Mouse (Mus musculus) intestine, embryonic 15.5 days (tissue): ENCODE measurements around the gene Eps8l3. TPM values are rescaled to one million over a fixed set of nuclear protein-coding genes. Genes with fewer than 3 reads are reported as not detected.

Experiments
- ATAC-seq: fragments of 200-750 bp; cut with Nextera tagmentation; 2 replicates; pipeline ENCODE4 v1.8.0; 2017; ENCODE audit warnings: moderate TSS enrichment, moderate library complexity
- H3K27ac ChIP-seq: fragments of 300-500 bp; sonication (generic); 2 replicates; pipeline ENCODE4 v1.5.1; 2015; ENCODE audit warnings: mild to moderate bottlenecking, inconsistent platforms
- H3K27me3 ChIP-seq: fragments of 300-500 bp; sonication (generic); replicated peaks from 2 replicates; pipeline ENCODE4 v1.6.1; 2015; ENCODE audit warnings: inconsistent platforms
- H3K36me3 ChIP-seq: fragments of 300-500 bp; sonication (generic); 2 replicates; pipeline ENCODE4 v1.6.1; 2015; ENCODE audit warnings: inconsistent platforms
- H3K4me1 ChIP-seq: fragments of 300-500 bp; sonication (generic); replicated peaks from 2 replicates; pipeline ENCODE4 v1.6.1; 2015; ENCODE audit warnings: inconsistent platforms
- H3K4me2 ChIP-seq: fragments of 300-500 bp; sonication (generic); replicated peaks from 2 replicates; pipeline ENCODE4 v1.6.1; 2015; ENCODE audit warnings: mild to moderate bottlenecking, inconsistent platforms
- H3K4me3 ChIP-seq: fragments of 300-500 bp; sonication (generic); replicated peaks from 2 replicates; pipeline ENCODE4 v1.5.1; 2015; ENCODE audit warnings: inconsistent platforms
- H3K9ac ChIP-seq: fragments of 300-500 bp; sonication (generic); 2 replicates; pipeline ENCODE4 v1.6.1; 2015; ENCODE audit warnings: inconsistent platforms
- H3K9me3 ChIP-seq: fragments of 300-500 bp; sonication (generic); 2 replicates; pipeline ENCODE4 v1.6.1; 2016; ENCODE audit warnings: inconsistent platforms
- whole genome bisulfite sequencing: fragments of 180-500 bp; shearing (Covaris S2); methylation state at CpG from one replicate; pipeline ENCODE4 v1.1.7; 2015; 5-methylcytosine and 5-hydroxymethylcytosine counted together
- polyA plus RNA-seq: library from polyadenylated mRNA; unstranded; fragments of >200 nt; fragmentation: Nextera tagmentation; extraction: Ambion mirVana; gene quantifications from 2 replicates; pipeline ENCODE4 v1.2.1, GENCODE M21; 2015

Gene Eps8l3
- polyA plus RNA-seq, 1 experiment from 2014 or later, result 164 TPM

DNA sequence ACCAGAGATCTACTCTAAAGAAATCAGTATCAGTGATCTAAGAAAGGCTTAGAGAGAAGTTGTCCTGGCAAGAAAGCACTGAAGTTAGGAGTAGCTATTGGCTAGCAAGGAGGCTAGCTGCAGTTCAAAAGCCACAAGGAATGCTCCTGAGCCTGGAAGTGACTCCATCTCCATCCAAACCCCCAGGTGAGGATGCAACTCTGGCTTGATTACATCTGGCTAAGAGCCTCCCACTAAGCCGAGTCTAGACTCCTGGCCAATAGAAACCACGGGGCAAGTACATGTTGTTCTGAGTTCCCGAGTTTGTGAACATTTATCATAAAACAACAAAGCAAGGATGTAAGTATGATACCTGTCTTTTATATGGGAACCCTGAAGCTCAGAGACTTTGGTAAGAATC, 33.6 kb upstream of the Eps8l3 start:
- WGBS, result 91% methylated on average over 3 of the region's 3 CpGs
- H3K4me1 ChIP-seq, result no peaks in the 10 kb centered on the region

DNA sequence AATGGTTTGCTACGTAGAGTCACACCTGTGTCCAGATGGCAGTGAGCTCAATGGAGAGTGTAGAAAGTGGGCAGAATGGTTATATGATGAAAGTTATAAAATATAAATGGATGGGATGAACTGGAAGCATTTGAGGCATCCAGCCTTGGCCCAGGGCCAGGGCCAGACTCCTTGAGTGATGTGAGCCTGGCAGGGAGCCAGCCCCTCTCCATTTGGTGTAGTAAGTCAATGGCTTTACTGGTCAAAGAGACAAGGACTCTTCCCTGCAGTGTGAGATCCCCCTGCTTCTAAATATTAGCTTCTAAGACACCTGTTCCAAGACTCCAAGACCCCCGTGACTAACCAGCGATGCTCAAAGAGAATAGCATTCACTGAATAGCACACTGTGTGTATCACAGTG, 33.0 kb upstream of the Eps8l3 start:
- H3K9ac ChIP-seq, result no peak overlapping the region
- no peak overlapping the region for H3K4me3 ChIP-seq
- no peak overlapping the region for H3K27ac ChIP-seq
- H3K4me2 ChIP-seq, result no peak overlapping the region
- WGBS, result 69% methylated on average over 3 of the region's 3 CpGs
- H3K4me1 ChIP-seq, result no peaks in the 10 kb centered on the region
- ATAC-seq, result no peak
- H3K27me3 ChIP-seq, result no peaks in the 10 kb centered on the region
- no peaks in the 10 kb centered on the region for H3K9me3 ChIP-seq
- no peaks in the 10 kb centered on the region for H3K36me3 ChIP-seq

More for the DNA sequence above, 33.6 kb upstream of the Eps8l3 start:
- Histone ChIP-seq H3K9ac (no peak overlapping the region), H3K9me3 (no peaks in the 10 kb centered on the region), H3K4me3 (no peak overlapping the region), H3K27me3 (no peaks in the 10 kb centered on the region), H3K27ac (no peak overlapping the region), H3K4me2 (no peak overlapping the region), H3K36me3 (no peaks in the 10 kb centered on the region)
- no peak for ATAC-seq

DNA sequence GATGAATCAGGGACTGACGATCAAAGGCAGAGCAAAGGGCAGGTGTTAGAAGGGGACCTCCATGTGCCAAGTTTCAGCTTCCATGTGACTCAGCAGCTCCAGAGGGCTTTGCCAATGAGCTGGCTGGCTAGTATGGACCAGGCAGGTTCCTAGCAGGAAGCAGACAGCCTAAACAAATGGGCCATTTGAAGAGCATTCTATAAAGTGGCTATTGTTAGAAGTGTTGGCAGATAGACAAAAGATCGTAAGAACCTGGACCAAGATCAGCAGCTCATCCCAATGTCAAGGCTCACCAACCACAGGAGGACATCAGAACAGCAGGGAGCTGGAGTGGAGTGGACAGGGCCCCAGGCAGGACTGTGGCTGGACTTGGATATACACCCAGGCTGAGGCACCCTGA, 32.5 kb upstream of the Eps8l3 start:
- no peak overlapping the region for H3K27ac ChIP-seq
- no peak overlapping the region for H3K4me3 ChIP-seq
- H3K36me3 ChIP-seq, result no peaks in the 10 kb centered on the region
- no peaks in the 10 kb centered on the region for H3K27me3 ChIP-seq
- H3K4me2 ChIP-seq, result no peak overlapping the region
- H3K9me3 ChIP-seq, result no peaks in the 10 kb centered on the region
- 77% methylated on average over 2 of the region's 2 CpGs for WGBS
- H3K9ac ChIP-seq, result no peak overlapping the region
- ATAC-seq, result no peak
- no peaks in the 10 kb centered on the region for H3K4me1 ChIP-seq

DNA sequence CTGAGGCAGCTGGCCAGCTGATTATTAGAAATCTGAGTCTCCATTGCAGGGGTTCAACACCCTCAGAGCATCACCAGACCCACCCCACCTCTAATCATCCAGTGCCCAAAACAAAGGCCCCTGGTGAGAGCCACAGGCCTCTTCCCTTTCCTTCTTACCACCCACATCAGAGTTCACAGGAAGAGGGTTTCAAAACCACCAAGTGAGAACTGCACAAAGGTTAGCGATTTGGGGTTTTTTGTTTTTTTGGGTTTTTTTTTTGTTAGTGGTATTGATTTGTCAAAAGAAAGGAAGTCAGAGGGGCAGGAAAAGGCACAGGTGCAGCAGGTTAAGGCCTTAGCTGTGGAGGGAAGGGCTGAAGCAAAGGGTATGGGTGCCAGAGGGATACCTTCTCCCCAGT, 30.9 kb upstream of the Eps8l3 start:
- no peak for ATAC-seq
- 86% methylated on average over 1 of the region's 1 CpGs for WGBS

DNA sequence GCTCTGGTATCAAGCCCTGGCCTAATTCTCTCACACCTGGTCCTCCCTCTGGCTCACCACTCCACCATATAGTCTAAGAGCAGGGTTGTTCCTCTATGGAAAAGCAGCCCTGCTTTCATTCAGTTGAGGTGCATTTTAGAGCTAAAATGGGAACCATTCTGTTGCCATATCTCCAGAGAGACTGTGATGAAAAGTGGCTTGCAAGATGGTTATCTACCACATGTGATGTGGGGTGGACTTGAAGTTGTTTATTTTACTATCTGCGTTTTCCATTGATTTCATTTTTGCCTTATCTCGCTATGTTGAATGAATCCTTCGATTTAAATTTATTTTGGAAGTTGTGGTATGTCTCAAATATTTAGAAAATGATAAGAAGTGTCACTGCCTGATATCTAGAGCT, 30.2 kb upstream of the Eps8l3 start:
- 49% methylated on average over 3 of the region's 3 CpGs for WGBS

More for the DNA sequence above, 30.9 kb upstream of the Eps8l3 start:
- H3K4me3 ChIP-seq, result no peak overlapping the region
- peaks cover 14% of the 10 kb centered on the region for H3K4me1 ChIP-seq
- H3K27me3 ChIP-seq, result no peaks in the 10 kb centered on the region
- no peaks in the 10 kb centered on the region for H3K36me3 ChIP-seq
- no peak overlapping the region for H3K27ac ChIP-seq
- H3K9ac ChIP-seq, result no peak overlapping the region
- H3K9me3 ChIP-seq, result no peaks in the 10 kb centered on the region
- H3K4me2 ChIP-seq, result no peak overlapping the region

DNA sequence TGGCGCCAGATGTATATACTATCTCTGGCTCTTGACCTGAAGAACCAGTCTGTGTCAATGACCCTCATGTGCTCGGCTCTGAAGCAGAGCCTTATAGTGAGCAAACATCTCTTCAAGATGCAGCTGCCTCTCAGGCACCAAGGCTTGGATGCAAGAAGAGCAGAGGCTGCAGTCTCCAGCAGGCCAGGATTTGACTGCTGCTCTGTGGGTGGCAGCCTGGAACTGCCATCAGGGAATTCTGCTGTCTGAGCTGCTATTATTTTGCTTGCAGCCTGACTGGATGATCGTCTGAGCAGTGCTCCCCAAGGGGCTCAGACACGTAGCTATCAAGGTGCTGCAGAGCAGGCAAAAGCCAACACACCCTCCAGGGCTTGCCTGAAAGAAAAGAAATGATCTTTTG, 28.9 kb upstream of the Eps8l3 start:
- Histone ChIP-seq H3K4me1 (peaks cover 14% of the 10 kb centered on the region), H3K27ac (no peak overlapping the region), H3K27me3 (no peaks in the 10 kb centered on the region), H3K4me2 (no peak overlapping the region), H3K4me3 (no peak overlapping the region), H3K9me3 (no peaks in the 10 kb centered on the region), H3K9ac (no peak overlapping the region), H3K36me3 (no peaks in the 10 kb centered on the region)
- no peak for ATAC-seq
- WGBS, result 40% methylated on average over 4 of the region's 4 CpGs

More for the DNA sequence above, 30.2 kb upstream of the Eps8l3 start:
- Histone ChIP-seq H3K9ac (no peak overlapping the region), H3K4me1 (peaks cover 14% of the 10 kb centered on the region), H3K9me3 (no peaks in the 10 kb centered on the region), H3K36me3 (no peaks in the 10 kb centered on the region), H3K4me3 (no peak overlapping the region), H3K4me2 (no peak overlapping the region), H3K27me3 (no peaks in the 10 kb centered on the region), H3K27ac (no peak overlapping the region)
- ATAC-seq, result no peak

DNA sequence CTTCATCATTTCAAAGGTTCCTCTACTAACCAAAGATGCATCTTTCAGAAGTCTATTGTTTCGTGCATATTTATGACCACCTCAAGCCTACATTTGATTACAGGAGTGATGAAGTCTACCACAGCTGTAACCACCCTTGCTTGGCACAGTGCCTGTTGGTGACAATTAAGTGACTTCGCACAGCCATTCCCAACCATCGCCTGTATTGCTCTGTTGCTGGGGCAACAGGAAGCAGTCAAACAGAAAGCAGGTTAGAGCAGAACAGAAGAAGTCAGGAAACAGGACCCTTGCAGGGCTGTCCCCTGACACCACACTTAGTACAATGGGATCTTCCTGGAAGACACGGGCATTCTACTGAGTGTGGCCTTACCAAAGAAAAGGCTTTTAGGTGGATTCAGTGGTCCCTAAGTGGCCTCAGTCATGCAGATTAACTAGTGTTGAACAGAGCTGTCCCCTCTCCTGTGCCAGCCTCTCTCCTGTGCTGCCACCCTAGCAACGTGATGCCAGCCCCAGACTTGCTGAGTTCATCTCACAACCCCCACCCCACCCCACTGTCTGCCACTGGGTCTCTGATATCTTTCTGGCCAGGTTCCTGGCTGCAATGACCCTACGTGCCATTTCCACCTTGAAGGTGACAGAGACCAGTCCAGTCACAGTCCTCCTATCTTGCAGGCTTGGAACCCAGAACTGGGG, 27.9 kb upstream of the Eps8l3 start:
- WGBS, result 74% methylated on average over 6 of the region's 6 CpGs

DNA sequence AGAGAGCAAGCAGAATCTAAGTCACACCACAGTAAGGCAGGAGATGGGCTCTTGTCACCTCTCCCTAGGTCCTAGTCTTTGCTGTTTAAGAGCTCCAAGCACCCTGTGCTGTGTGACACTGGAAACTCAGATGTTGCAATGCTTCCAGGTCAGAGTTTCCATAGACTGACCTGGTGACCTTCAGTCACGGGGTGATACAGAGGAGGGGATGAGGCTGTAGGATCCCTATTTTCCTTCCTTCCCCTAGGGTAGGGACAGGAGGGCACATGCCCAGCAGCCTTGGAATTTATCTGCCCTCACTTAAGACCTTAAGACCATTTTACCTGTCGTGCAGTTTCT, 27.4 kb upstream of the Eps8l3 start:
- no peak overlapping the region for H3K9ac ChIP-seq
- peaks cover 14% of the 10 kb centered on the region for H3K4me1 ChIP-seq
- H3K27ac ChIP-seq, result no peak overlapping the region
- no peaks in the 10 kb centered on the region for H3K36me3 ChIP-seq
- no peaks in the 10 kb centered on the region for H3K9me3 ChIP-seq
- H3K4me3 ChIP-seq, result no peak overlapping the region
- WGBS, result 92% methylated on average over 2 of the region's 2 CpGs
- no peak overlapping the region for H3K4me2 ChIP-seq
- ATAC-seq, result no peak
- no peaks in the 10 kb centered on the region for H3K27me3 ChIP-seq

More for the DNA sequence above, 27.9 kb upstream of the Eps8l3 start:
- Histone ChIP-seq H3K9ac (no peak overlapping the region), H3K4me2 (no peak overlapping the region), H3K4me3 (no peak overlapping the region), H3K9me3 (no peaks in the 10 kb centered on the region), H3K27ac (no peak overlapping the region), H3K4me1 (peaks cover 14% of the 10 kb centered on the region), H3K27me3 (no peaks in the 10 kb centered on the region), H3K36me3 (no peaks in the 10 kb centered on the region)
- ATAC-seq, result no peak

DNA sequence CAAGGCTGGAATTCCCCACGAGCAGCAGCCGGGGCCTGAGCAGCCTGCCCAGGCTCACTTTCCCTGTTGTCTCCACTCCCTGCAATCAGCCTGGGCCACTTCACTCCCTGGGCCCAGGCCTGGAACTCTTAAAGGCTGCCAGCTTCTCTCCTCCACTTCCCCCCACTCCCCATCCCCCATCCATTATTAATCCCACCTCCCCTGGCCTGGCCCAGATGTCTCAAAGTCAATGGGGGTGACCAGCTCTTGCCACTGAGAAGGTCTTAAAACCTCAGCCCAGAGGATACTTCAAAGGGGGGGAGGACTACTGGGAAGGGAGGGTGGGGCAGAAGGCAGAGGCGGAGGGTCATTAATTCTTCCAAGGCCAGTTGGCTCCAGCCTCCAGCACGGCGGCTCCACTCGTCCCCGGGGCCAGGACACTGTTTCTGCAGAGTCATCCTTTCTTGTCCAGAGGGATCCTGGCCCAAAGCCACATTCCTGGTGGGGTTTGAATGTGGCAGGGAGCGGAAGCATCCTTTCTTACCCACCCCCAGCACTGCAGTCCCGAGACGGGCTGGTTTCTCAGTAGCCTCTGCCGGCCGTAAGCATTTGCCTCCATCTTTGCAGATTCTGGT, 26.5 kb upstream of the Eps8l3 start:
- WGBS, result 17% methylated on average over 12 of the region's 12 CpGs
- Histone ChIP-seq H3K4me1 (peaks cover 14% of the 10 kb centered on the region), H3K36me3 (no peaks in the 10 kb centered on the region), H3K9me3 (no peaks in the 10 kb centered on the region), H3K4me2 (peak overlapping the region; percentile 33), H3K27me3 (no peaks in the 10 kb centered on the region), H3K4me3 (no peak overlapping the region), H3K27ac (no peak overlapping the region; the same call in 1 of the 2 replicates), H3K9ac (no peak overlapping the region)
- peak; percentile 75 for ATAC-seq

DNA sequence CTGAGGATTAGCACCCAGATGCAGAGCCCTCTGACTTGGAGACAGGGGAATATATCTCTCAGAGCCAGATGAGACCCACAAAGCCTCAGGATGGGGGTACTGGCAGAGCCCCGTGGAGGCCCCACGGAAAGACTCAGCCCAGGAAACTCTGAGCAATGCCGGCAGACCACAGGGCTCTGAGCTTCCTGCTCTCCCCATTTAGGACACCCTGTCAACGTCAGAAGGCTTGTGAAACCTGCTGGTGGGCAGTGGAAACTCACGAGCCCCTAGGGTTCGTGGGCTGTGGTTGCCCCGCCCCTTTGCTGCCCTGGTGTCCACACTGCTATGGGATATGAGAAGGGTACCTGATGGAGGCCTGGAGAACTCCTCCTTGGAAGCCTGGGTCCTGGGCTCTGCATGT, 24.2 kb upstream of the Eps8l3 start:
- H3K4me2 ChIP-seq, result no peak overlapping the region

DNA sequence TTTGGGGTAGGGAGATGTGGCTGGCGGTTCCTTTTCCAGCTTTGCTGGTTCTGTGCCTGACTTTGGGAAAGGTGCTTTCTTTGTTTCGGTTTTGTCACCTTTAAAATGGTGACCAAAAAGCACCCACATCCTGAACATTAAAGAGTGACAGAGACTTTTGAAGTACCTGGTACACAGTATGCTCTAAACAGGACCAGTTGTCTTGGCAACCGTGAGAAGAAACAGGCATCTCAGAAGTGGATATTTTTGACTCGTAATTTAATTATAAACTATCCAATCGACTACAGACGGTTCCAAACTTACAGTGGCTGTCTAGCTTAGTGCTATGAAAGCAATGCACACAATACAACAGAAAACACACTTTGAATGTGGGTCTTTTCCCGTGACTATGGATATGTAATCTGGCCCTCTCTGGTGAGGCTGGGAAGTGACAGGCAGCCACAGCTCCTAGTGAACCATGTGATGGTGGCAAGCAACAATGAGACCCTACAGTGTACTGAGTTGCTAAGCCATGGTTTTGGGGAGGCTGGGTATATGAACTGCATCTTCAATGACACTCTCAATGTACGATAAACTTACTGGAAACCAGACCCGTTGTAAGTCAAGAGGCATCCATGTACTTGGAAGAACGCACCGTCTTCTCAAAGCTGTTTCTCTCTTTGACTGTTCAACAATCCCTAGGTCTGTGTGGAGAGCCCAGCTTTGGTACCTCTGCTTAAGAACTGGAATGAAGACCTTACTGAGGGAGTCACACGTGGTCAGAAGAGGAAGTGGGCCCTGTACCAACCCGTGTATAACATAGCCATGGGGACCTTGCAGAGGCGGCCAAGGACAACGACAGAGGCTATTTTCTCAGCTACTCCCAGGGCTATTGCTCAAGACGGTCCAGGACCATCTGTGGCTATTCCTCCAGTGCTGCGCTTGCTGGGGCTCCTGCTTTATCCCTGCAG, 23.5 kb upstream of the Eps8l3 start:
- Histone ChIP-seq H3K36me3 (no peaks in the 10 kb centered on the region), H3K4me1 (peaks cover 19% of the 10 kb centered on the region), H3K4me2 (no peak overlapping the region), H3K27me3 (no peaks in the 10 kb centered on the region), H3K9me3 (no peaks in the 10 kb centered on the region), H3K4me3 (no peak overlapping the region), H3K9ac (no peak overlapping the region), H3K27ac (no peak overlapping the region)
- 76% methylated on average over 17 of the region's 17 CpGs for WGBS
- ATAC-seq, result no peak

More for the DNA sequence above, 24.2 kb upstream of the Eps8l3 start:
- ATAC-seq, result no peak
- no peaks in the 10 kb centered on the region for H3K9me3 ChIP-seq
- no peak overlapping the region for H3K9ac ChIP-seq
- no peaks in the 10 kb centered on the region for H3K36me3 ChIP-seq
- H3K4me1 ChIP-seq, result peaks cover 17% of the 10 kb centered on the region
- WGBS, result 48% methylated on average over 7 of the region's 7 CpGs
- no peak overlapping the region for H3K27ac ChIP-seq
- no peak overlapping the region for H3K4me3 ChIP-seq
- no peaks in the 10 kb centered on the region for H3K27me3 ChIP-seq

DNA sequence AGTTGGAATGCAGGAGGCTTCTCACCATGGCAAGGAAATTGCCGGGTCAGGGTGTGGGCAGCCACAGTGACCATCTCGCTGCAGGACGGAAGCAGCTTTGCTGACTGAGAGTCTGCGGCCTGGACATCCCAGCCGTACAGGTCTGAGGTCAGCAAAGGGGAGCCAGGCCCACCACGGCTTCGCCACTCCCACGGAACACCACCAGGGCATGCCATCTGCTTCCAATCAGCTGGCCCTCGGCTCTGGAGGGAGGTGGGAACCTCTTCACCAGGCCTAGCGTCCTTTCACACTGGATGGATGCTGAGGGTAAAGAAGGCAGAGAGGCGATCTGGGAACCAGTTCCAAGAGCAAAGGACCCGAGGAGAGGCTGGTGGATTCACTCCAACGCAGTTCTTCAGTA, 21.7 kb upstream of the Eps8l3 start:
- Histone ChIP-seq H3K9me3 (no peaks in the 10 kb centered on the region), H3K27ac (no peak overlapping the region), H3K4me1 (peaks cover 12% of the 10 kb centered on the region), H3K9ac (no peak overlapping the region), H3K4me3 (no peak overlapping the region), H3K4me2 (no peak overlapping the region), H3K27me3 (no peaks in the 10 kb centered on the region), H3K36me3 (no peaks in the 10 kb centered on the region)
- ATAC-seq, result no peak
- 84% methylated on average over 13 of the region's 13 CpGs for WGBS
